Mouse (Mus musculus): Measurements from ENCODE around the gene Tor1aip2. TPM values are rescaled to one million over a fixed set of nuclear protein-coding genes. Genes with fewer than 3 reads are reported as not detected.

Tor1aip2 gene
- polyA plus RNA-seq, 1 experiment from 2014 or later = 73.6 TPM

DNA sequence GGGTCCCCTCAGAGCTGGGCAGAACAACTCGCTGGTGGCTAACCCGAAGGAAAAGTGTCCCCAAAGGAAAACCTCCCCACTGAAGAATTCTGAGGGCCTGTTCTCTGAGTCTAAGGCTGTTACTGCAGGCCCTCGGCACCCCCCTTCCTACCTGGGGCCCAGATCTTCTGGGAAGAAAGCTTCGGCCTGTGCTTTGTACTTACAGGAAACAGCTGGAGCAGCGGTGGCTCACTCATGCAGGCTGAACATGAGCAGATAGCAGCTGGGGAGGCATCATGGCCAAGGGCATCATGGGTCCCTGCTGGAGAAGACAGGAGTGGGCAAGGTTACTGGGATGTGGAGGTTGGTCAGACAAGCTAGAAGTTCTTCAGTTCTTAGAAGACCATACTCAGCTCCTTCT is 52.4 kb downstream of the Tor1aip2 start:
- Histone ChIP-seq H3K9me3 (no peaks in the 10 kb centered on the region), H3K4me2 (replicated peaks) (no peak overlapping the region), H3K4me3 (no peak overlapping the region), H3K27ac (replicated peaks) (no peak overlapping the region), H3K36me3 (no peaks in the 10 kb centered on the region), H3K9ac (replicated peaks) (no peak overlapping the region), H3K4me1 (no peaks in the 10 kb centered on the region), H3K27me3 (no peaks in the 10 kb centered on the region)
- ATAC-seq (replicated peaks) = no peak
- WGBS = 92% methylated on average over 5 of the region's 5 CpGs

DNA sequence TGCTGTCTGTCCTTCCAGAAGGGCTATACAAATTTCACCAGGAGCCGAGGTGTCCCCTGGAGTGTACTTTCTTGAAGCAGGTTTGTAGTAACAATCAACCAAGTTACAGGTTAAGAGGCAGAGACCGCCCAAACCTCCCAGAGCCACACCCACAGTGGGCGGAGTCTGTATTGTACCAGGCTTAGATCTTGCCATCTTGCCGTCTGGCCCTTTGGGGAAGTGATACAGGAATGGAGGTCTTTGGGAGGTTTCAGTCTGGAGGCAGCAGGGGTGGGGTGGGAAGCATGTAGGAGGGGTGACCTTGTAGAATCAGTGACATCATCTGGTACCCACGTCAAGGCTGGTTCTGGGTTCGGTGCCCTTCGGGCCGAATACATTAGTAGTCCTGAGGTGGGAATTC is 54.4 kb downstream of the Tor1aip2 start:
- H3K9ac ChIP-seq (replicated peaks) = no peak overlapping the region
- H3K9me3 ChIP-seq = no peaks in the 10 kb centered on the region
- H3K27ac ChIP-seq (replicated peaks) = no peak overlapping the region
- H3K36me3 ChIP-seq = no peaks in the 10 kb centered on the region
- H3K4me3 ChIP-seq = no peak overlapping the region
- no peak for ATAC-seq (replicated peaks)
- H3K4me1 ChIP-seq = no peaks in the 10 kb centered on the region
- 80% methylated on average over 8 of the region's 8 CpGs for WGBS
- H3K27me3 ChIP-seq = no peaks in the 10 kb centered on the region
- no peak overlapping the region for H3K4me2 ChIP-seq (replicated peaks)

DNA sequence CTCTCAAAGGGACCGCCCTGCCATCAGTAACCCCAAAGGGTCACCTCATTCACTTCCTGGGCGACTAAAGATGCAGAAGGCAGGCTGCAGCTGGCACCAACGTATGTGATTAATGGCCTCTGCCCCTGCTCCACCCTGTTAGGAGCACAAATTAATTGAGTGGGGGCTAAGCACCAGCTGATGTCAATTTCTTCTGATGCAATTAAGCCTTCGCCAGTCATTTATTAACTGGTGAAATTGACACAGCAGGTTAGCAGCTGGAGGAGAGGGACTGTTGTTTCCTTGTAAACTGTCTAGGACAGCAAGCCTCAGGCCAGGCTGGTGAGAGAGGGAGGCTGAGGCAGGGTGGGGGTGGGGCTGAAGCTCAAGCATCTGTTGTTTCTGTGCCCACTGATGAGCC is 54.8 kb downstream of the Tor1aip2 start:
- no peak for ATAC-seq (replicated peaks)
- 41% methylated on average over 4 of the region's 4 CpGs for WGBS
- Histone ChIP-seq H3K4me2 (replicated peaks) (no peak overlapping the region), H3K4me3 (no peak overlapping the region), H3K27ac (replicated peaks) (no peak overlapping the region), H3K9me3 (no peaks in the 10 kb centered on the region), H3K27me3 (no peaks in the 10 kb centered on the region), H3K36me3 (no peaks in the 10 kb centered on the region), H3K9ac (replicated peaks) (no peak overlapping the region), H3K4me1 (no peaks in the 10 kb centered on the region)

GRCm38 (mm10) chr1:156091811-156092210 is 56.6 kb downstream of the Tor1aip2 start:
- H3K27ac ChIP-seq (replicated peaks) = no peak overlapping the region
- no peaks in the 10 kb centered on the region for H3K27me3 ChIP-seq
- H3K4me3 ChIP-seq = no peak overlapping the region
- H3K36me3 ChIP-seq = no peaks in the 10 kb centered on the region
- no peaks in the 10 kb centered on the region for H3K4me1 ChIP-seq
- no peak overlapping the region for H3K4me2 ChIP-seq (replicated peaks)
- no peak for ATAC-seq (replicated peaks)
- 88% methylated on average over 4 of the region's 4 CpGs for WGBS
- H3K9ac ChIP-seq (replicated peaks) = no peak overlapping the region
- no peaks in the 10 kb centered on the region for H3K9me3 ChIP-seq

DNA sequence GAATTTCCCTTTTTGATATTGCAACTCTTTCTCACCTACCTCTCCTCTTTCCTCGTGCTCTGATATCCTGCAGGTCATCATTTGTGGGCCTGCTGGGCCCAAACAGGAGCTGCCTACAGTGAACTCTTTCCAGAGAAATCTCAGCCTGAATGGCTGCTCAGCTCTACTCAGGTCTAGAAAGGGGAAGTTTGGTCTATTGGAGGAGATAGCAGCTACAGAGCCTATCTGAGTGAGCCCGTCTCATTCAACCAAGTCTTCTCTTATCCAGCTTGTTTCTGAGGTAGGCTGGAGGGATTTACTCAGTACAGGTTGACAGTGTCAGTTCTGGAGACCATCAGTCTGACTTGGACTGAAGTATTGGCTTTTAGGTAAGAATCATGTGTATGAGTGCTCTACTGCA is 68.6 kb downstream of the Tor1aip2 start:
- Histone ChIP-seq H3K36me3 (no peaks in the 10 kb centered on the region), H3K4me1 (no peaks in the 10 kb centered on the region), H3K4me2 (replicated peaks) (no peak overlapping the region), H3K9me3 (no peaks in the 10 kb centered on the region), H3K4me3 (no peak overlapping the region), H3K27ac (replicated peaks) (no peak overlapping the region), H3K9ac (replicated peaks) (no peak overlapping the region), H3K27me3 (no peaks in the 10 kb centered on the region)
- 95% methylated on average over 2 of the region's 2 CpGs for WGBS
- no peak for ATAC-seq (replicated peaks)

DNA sequence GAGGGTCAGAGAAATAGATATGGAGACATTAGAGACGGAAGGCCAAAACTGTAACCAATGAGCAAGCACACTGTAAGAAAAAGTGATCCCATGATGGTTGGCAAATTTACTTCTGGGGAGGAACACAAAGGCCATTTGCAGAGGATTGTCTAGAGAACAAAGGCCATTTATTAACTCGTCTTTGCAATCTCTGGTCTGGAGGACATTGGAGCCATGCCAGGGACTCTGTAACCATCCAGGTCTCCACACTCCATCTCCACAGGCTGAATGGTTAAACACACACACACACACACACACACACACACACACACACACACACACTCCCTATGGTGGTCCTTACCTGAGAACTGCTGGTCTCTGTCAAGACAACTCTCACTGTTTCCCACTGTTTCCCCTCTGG is 70.2 kb downstream of the Tor1aip2 start:
- Histone ChIP-seq H3K4me1 (no peaks in the 10 kb centered on the region), H3K36me3 (no peaks in the 10 kb centered on the region), H3K9me3 (no peaks in the 10 kb centered on the region), H3K4me3 (no peak overlapping the region), H3K27ac (replicated peaks) (no peak overlapping the region), H3K4me2 (replicated peaks) (no peak overlapping the region), H3K27me3 (no peaks in the 10 kb centered on the region), H3K9ac (replicated peaks) (no peak overlapping the region)
- no peak for ATAC-seq (replicated peaks)
- 48% methylated on average over 2 of the region's 2 CpGs for WGBS

DNA sequence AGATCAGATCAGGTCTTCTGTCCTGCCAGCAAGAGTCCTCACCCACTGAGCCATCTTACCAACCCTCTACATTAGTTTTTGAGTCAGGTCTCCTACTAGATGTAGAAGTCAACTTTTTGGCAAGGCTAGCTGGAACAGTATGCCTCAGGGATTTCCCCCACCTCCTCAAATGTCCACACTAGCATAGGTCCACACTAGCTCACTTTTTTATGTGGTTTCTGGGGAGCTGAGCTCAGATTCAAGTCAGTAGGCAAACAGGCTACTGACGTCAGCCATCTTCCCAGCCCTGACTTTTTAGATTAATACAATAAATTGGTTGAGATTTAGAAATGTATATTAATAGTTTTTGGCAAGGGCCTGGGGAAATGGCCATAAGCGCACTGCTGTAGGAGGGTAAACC is 72.2 kb downstream of the Tor1aip2 start:
- H3K27ac ChIP-seq (replicated peaks) = no peak overlapping the region
- H3K27me3 ChIP-seq = no peaks in the 10 kb centered on the region
- no peaks in the 10 kb centered on the region for H3K9me3 ChIP-seq
- H3K36me3 ChIP-seq = no peaks in the 10 kb centered on the region
- no peak overlapping the region for H3K4me3 ChIP-seq
- peaks cover 3% of the 10 kb centered on the region; the same call in 1 of the 2 replicates for H3K4me1 ChIP-seq
- no peak overlapping the region for H3K4me2 ChIP-seq (replicated peaks)
- ATAC-seq (replicated peaks) = no peak
- H3K9ac ChIP-seq (replicated peaks) = no peak overlapping the region
- 99% methylated on average over 2 of the region's 2 CpGs for WGBS

DNA sequence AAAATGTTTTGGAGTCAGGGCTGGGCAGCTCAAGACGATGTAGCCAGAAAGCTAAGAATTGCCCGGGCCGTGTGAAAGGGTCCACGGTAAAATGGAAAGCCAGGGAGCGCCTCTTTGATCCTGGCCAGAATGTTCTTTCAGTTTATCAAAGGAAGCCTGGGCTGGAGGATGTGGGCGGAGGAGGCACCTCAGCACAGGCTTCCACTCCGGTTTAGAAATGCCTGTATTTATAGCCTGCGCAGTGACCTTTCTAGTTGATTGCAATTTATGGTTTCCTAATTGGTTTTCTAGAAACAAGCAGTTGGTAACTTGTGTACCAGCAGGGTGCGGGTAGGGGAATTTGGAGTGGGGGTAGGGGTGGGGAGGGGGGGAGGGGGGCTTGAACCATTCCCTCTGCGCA is 73.2 kb downstream of the Tor1aip2 start:
- peaks cover 3% of the 10 kb centered on the region; the same call in 1 of the 2 replicates for H3K4me1 ChIP-seq
- WGBS = 28% methylated on average over 10 of the region's 10 CpGs
- no peak overlapping the region for H3K9ac ChIP-seq (replicated peaks)
- H3K36me3 ChIP-seq = no peaks in the 10 kb centered on the region
- ATAC-seq (replicated peaks) = no peak
- no peak overlapping the region for H3K4me3 ChIP-seq
- no peaks in the 10 kb centered on the region for H3K27me3 ChIP-seq
- H3K9me3 ChIP-seq = no peaks in the 10 kb centered on the region
- no peak overlapping the region for H3K4me2 ChIP-seq (replicated peaks)
- no peak overlapping the region for H3K27ac ChIP-seq (replicated peaks)

GRCm38 (mm10) chr1:156111090-156111489 is 75.9 kb downstream of the Tor1aip2 start:
- H3K4me2 ChIP-seq (replicated peaks) = no peak overlapping the region
- H3K9me3 ChIP-seq = no peaks in the 10 kb centered on the region
- WGBS = 79% methylated on average over 9 of the region's 9 CpGs
- H3K4me1 ChIP-seq = peaks cover 3% of the 10 kb centered on the region; the same call in 1 of the 2 replicates
- no peaks in the 10 kb centered on the region for H3K27me3 ChIP-seq
- no peak for ATAC-seq (replicated peaks)
- no peak overlapping the region for H3K4me3 ChIP-seq
- no peak overlapping the region for H3K9ac ChIP-seq (replicated peaks)
- no peak overlapping the region for H3K27ac ChIP-seq (replicated peaks)
- no peaks in the 10 kb centered on the region for H3K36me3 ChIP-seq

DNA sequence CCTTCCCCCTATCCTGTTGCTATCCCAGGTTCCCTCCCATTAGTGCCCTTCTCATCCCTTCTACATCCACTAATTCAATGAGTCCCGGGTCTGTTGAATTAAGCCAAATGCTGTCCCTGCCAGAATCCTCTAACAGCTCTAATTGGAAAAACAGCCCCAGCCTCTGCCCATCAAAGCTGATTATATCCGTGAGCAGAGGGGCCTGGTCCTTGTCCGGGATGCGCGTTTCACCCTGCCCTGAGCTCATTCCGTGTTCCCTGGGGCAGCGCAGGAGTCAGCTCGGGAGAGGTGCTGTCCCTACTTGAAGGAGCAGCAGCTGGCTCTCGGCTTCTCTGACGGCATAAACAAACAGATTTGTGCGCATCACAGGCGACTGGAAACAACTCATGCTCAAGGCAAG is 76.5 kb downstream of the Tor1aip2 start:
- Histone ChIP-seq H3K27ac (replicated peaks) (no peak overlapping the region), H3K36me3 (no peaks in the 10 kb centered on the region), H3K27me3 (no peaks in the 10 kb centered on the region), H3K9me3 (no peaks in the 10 kb centered on the region), H3K9ac (replicated peaks) (no peak overlapping the region), H3K4me3 (no peak overlapping the region), H3K4me1 (peaks cover 3% of the 10 kb centered on the region; the same call in 1 of the 2 replicates), H3K4me2 (replicated peaks) (no peak overlapping the region)
- WGBS = 39% methylated on average over 12 of the region's 12 CpGs
- no peak for ATAC-seq (replicated peaks)

DNA sequence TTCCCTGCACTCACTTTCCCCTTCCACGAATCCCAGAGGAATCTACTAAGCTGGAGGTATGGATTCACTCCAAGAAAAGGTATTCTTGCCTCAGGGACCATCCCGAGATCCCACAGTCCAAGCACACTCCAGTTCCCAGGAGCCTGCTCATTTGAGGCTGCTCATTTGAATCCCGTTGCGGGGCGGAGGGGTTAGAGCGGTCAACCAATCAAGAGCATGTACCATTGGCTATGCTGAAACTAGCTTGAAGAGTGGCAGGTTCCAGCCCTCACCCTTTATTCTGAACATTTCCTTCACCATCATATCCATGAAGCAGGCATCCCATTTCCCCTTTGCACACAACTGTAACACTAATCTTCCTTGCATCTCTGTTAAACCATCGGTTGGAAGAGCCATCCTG is 76.9 kb downstream of the Tor1aip2 start:
- no peak for ATAC-seq (replicated peaks)
- no peaks in the 10 kb centered on the region for H3K9me3 ChIP-seq
- H3K4me2 ChIP-seq (replicated peaks) = no peak overlapping the region
- 66% methylated on average over 7 of the region's 7 CpGs for WGBS
- H3K27me3 ChIP-seq = no peaks in the 10 kb centered on the region
- no peak overlapping the region for H3K27ac ChIP-seq (replicated peaks)
- no peak overlapping the region for H3K9ac ChIP-seq (replicated peaks)
- H3K36me3 ChIP-seq = no peaks in the 10 kb centered on the region
- H3K4me3 ChIP-seq = no peak overlapping the region
- peaks cover 3% of the 10 kb centered on the region; the same call in 1 of the 2 replicates for H3K4me1 ChIP-seq

DNA sequence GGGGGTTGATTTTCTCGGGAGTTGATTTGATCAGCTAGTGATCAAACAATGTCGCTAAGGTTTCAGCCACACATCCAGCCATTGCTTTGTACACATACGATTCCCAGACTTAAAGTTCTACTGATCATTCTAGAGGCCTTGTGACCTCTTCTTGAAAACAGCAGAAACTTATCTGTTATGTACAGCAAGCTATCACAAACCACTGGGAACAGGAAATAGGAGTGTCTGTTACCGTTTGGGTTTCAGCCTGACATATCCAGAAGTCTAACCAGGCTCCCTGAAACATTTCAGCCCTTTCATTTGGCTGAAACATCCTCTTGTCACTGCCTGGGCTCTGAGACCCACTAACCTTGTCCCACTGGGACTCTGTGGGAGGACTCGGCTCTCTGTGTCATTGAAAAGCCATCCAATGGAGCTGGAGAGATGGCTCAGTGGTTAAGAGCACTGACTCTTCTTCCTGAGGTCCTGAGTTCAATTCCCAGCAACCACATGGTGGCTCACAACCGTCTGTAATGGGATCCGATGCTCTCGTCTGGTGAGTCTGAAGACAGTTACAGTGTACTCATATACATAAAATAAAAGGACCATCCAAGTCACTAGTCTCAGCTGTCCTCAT is 78.8 kb downstream of the Tor1aip2 start:
- no peak for ATAC-seq (replicated peaks)
- no peak overlapping the region for H3K27ac ChIP-seq (replicated peaks)
- H3K36me3 ChIP-seq = no peaks in the 10 kb centered on the region
- 85% methylated on average over 8 of the region's 8 CpGs for WGBS
- peaks cover 3% of the 10 kb centered on the region; the same call in 1 of the 2 replicates for H3K4me1 ChIP-seq
- H3K9me3 ChIP-seq = no peaks in the 10 kb centered on the region
- no peak overlapping the region for H3K4me2 ChIP-seq (replicated peaks)
- no peaks in the 10 kb centered on the region for H3K27me3 ChIP-seq
- H3K9ac ChIP-seq (replicated peaks) = no peak overlapping the region
- H3K4me3 ChIP-seq = no peak overlapping the region

- WGBS = 78% methylated on average over 3 of the region's 3 CpGs
- Histone ChIP-seq H3K4me1 (peaks cover under 1% of the 10 kb centered on the region; the same call in 1 of the 2 replicates), H3K27ac (replicated peaks) (no peak overlapping the region), H3K27me3 (no peaks in the 10 kb centered on the region), H3K36me3 (no peaks in the 10 kb centered on the region), H3K4me3 (no peak overlapping the region), H3K4me2 (replicated peaks) (no peak overlapping the region), H3K9me3 (no peaks in the 10 kb centered on the region), H3K9ac (replicated peaks) (no peak overlapping the region)
- ATAC-seq (replicated peaks) = no peak
Observed at GRCm38 (mm10) chr1:156116770-156117169, 81.6 kb downstream of the Tor1aip2 start.

Data from forebrain, embryonic 15.5 days (tissue).